Mouse (Mus musculus) forebrain, embryonic 14.5 days (tissue): ENCODE measurements around the gene Nav1. TPM values are rescaled to one million over a fixed set of nuclear protein-coding genes. Genes with fewer than 3 reads are reported as not detected.
A peak's percentile ranks its signal among the peaks of the same experiment; 100 is the strongest.

Experiments
- ATAC-seq: fragments of 200-750 bp; cut with Nextera tagmentation; 2 replicates; pipeline ENCODE4 v1.8.0; 2017; ENCODE audit warnings: mild to moderate bottlenecking, moderate library complexity
- DNase-seq: peaks from one replicate; pipeline ENCODE4 v3.0.0-alpha.2; 2015; ENCODE audit warnings: low spot score
- H3K27ac ChIP-seq: fragments of 300-500 bp; sonication (generic); 2 replicates; pipeline ENCODE4 v1.5.1; 2014; ENCODE audit warnings: low read depth, mild to moderate bottlenecking, control low read depth, low read length, moderate library complexity
- H3K27me3 ChIP-seq: fragments of 300-500 bp; sonication (generic); replicated peaks from 2 replicates; pipeline ENCODE4 v1.6.1; 2014; ENCODE audit warnings: low read length, control low read depth, mixed read lengths; ENCODE audit not compliant: control insufficient read depth, insufficient read depth
- H3K36me3 ChIP-seq: fragments of 300-500 bp; sonication (generic); 2 replicates; pipeline ENCODE4 v1.6.1; 2014; ENCODE audit warnings: low read length, control low read depth; ENCODE audit not compliant: control insufficient read depth, insufficient read depth
- H3K4me1 ChIP-seq: fragments of 300-500 bp; sonication (generic); 2 replicates; pipeline ENCODE4 v1.6.1; 2014; ENCODE audit warnings: antibody characterized with exemption, low read length, control low read depth; ENCODE audit not compliant: control insufficient read depth, insufficient read depth
- H3K4me2 ChIP-seq: fragments of 300-500 bp; sonication (generic); 2 replicates; pipeline ENCODE4 v1.6.1; 2014; ENCODE audit warnings: mild to moderate bottlenecking, control low read depth, low read length
- H3K4me3 ChIP-seq: fragments of 300-500 bp; sonication (generic); 2 replicates; pipeline ENCODE4 v1.5.1; 2014; ENCODE audit warnings: low read depth, low read length, control low read depth
- H3K9ac ChIP-seq: fragments of 300-500 bp; sonication (generic); 2 replicates; pipeline ENCODE4 v1.6.1; 2014; ENCODE audit warnings: mild to moderate bottlenecking, low read length, control low read depth, moderate library complexity
- H3K9me3 ChIP-seq: fragments of 300-500 bp; sonication (generic); replicated peaks from 2 replicates; pipeline ENCODE4 v1.6.1; 2016; ENCODE audit warnings: low read length, control low read depth, mixed read lengths; ENCODE audit not compliant: control insufficient read depth
- WGBS: fragments of 180-500 bp; shearing (Covaris S2); extraction: QIAGEN DNeasy Blood & Tissue Kit; methylation state at CpG from one replicate; pipeline ENCODE4 v1.1.7; 2014; 5-methylcytosine and 5-hydroxymethylcytosine counted together
- polyA plus RNA-seq: library from polyadenylated mRNA; unstranded; fragments of >200 nt; fragmentation: Nextera tagmentation; extraction: Ambion mirVana; gene quantifications from 2 replicates; pipeline ENCODE4 v1.2.1, GENCODE M21; 2014

Nav1 gene
- polyA plus RNA-seq, 1 experiment from 2014 or later: 26.1 TPM

- Histone ChIP-seq H3K27ac (no peak overlapping the region), H3K9ac (no peak overlapping the region), H3K4me3 (no peak overlapping the region), H3K4me2 (no peak overlapping the region), H3K36me3 (no peaks in the 10 kb centered on the region), H3K4me1 (peaks cover 14% of the 10 kb centered on the region), H3K27me3 (no peaks in the 10 kb centered on the region), H3K9me3 (no peaks in the 10 kb centered on the region)
- ATAC-seq (no peak), DNase-seq (no peak)
- WGBS: 88% methylated on average over 9 of the region's 9 CpGs
These were observed 65.0 kb downstream of the Nav1 start for GRCm38 (mm10) chr1:135542080-135542479.

GRCm38 (mm10) chr1:135540270-135540669, 66.8 kb downstream of the Nav1 start:
- Histone ChIP-seq H3K9ac (no peak overlapping the region), H3K4me2 (no peak overlapping the region), H3K9me3 (no peaks in the 10 kb centered on the region), H3K4me3 (no peak overlapping the region), H3K27ac (no peak overlapping the region), H3K4me1 (peaks cover 4% of the 10 kb centered on the region), H3K27me3 (no peaks in the 10 kb centered on the region), H3K36me3 (0 out of 2 replicates have a peak, but pooled peaks cover 4% of the 10 kb centered on the region)
- WGBS: 26% methylated on average over 4 of the region's 4 CpGs
- ATAC-seq (peak; percentile 78), DNase-seq (peak; percentile 91)

GRCm38 (mm10) chr1:135538441-135539265, 68.4 kb downstream of the Nav1 start:
- H3K27me3 ChIP-seq: no peaks in the 10 kb centered on the region
- 80% methylated on average over 12 of the region's 12 CpGs for WGBS
- H3K9me3 ChIP-seq: no peaks in the 10 kb centered on the region
- H3K36me3 ChIP-seq: peaks cover 9% of the 10 kb centered on the region; the same call in 1 of the 2 replicates
- H3K4me1 ChIP-seq: no peaks in the 10 kb centered on the region
- no peak overlapping the region for H3K9ac ChIP-seq
- H3K4me2 ChIP-seq: no peak overlapping the region
- H3K27ac ChIP-seq: no peak overlapping the region
- no peak overlapping the region for H3K4me3 ChIP-seq
- no peak for ATAC-seq
- DNase-seq: no peak

- Histone ChIP-seq H3K4me2 (no peak overlapping the region), H3K9ac (no peak overlapping the region), H3K4me1 (no peaks in the 10 kb centered on the region), H3K4me3 (no peak overlapping the region), H3K36me3 (peaks cover 17% of the 10 kb centered on the region), H3K27me3 (no peaks in the 10 kb centered on the region), H3K27ac (no peak overlapping the region), H3K9me3 (no peaks in the 10 kb centered on the region)
- no peak for DNase-seq
- ATAC-seq: no peak
- 95% methylated on average over 7 of the region's 7 CpGs for WGBS
These were observed 70.3 kb downstream of the Nav1 start for GRCm38 (mm10) chr1:135536822-135537221.

GRCm38 (mm10) chr1:135536326-135536725, 70.8 kb downstream of the Nav1 start:
- peaks cover 20% of the 10 kb centered on the region for H3K36me3 ChIP-seq
- no peaks in the 10 kb centered on the region for H3K27me3 ChIP-seq
- no peak overlapping the region for H3K4me3 ChIP-seq
- no peak overlapping the region for H3K4me2 ChIP-seq
- H3K4me1 ChIP-seq: no peaks in the 10 kb centered on the region
- H3K9ac ChIP-seq: no peak overlapping the region
- H3K27ac ChIP-seq: no peak overlapping the region
- DNase-seq: no peak
- no peaks in the 10 kb centered on the region for H3K9me3 ChIP-seq
- ATAC-seq: no peak
- WGBS: 51% methylated on average over 2 of the region's 2 CpGs

GRCm38 (mm10) chr1:135535256-135535655, 71.8 kb downstream of the Nav1 start:
- no peak for DNase-seq
- Histone ChIP-seq H3K9ac (no peak overlapping the region), H3K36me3 (peaks cover 27% of the 10 kb centered on the region), H3K27ac (no peak overlapping the region), H3K4me2 (no peak overlapping the region), H3K4me1 (no peaks in the 10 kb centered on the region), H3K4me3 (no peak overlapping the region), H3K9me3 (no peaks in the 10 kb centered on the region), H3K27me3 (no peaks in the 10 kb centered on the region)
- WGBS: 63% methylated on average over 4 of the region's 4 CpGs
- no peak for ATAC-seq

GRCm38 (mm10) chr1:135534782-135535181, 72.3 kb downstream of the Nav1 start:
- Histone ChIP-seq H3K9ac (no peak overlapping the region), H3K4me2 (no peak overlapping the region), H3K27ac (no peak overlapping the region), H3K27me3 (no peaks in the 10 kb centered on the region), H3K4me3 (no peak overlapping the region), H3K9me3 (no peaks in the 10 kb centered on the region), H3K4me1 (no peaks in the 10 kb centered on the region), H3K36me3 (peaks cover 32% of the 10 kb centered on the region)
- 65% methylated on average over 4 of the region's 4 CpGs for WGBS
- DNase-seq (no peak), ATAC-seq (no peak)

GRCm38 (mm10) chr1:135534070-135534469, 73.0 kb downstream of the Nav1 start:
- no peak for DNase-seq
- Histone ChIP-seq H3K9me3 (no peaks in the 10 kb centered on the region), H3K27me3 (no peaks in the 10 kb centered on the region), H3K4me2 (no peak overlapping the region), H3K36me3 (peaks cover 37% of the 10 kb centered on the region), H3K4me3 (no peak overlapping the region), H3K9ac (no peak overlapping the region), H3K27ac (no peak overlapping the region), H3K4me1 (no peaks in the 10 kb centered on the region)
- WGBS: 88% methylated on average over 4 of the region's 4 CpGs
- ATAC-seq: no peak

GRCm38 (mm10) chr1:135532383-135532782, 74.7 kb downstream of the Nav1 start:
- no peaks in the 10 kb centered on the region for H3K4me1 ChIP-seq
- no peaks in the 10 kb centered on the region for H3K9me3 ChIP-seq
- H3K9ac ChIP-seq: no peak overlapping the region
- no peak overlapping the region for H3K4me2 ChIP-seq
- H3K27ac ChIP-seq: no peak overlapping the region
- peaks cover 46% of the 10 kb centered on the region for H3K36me3 ChIP-seq
- no peak for DNase-seq
- no peaks in the 10 kb centered on the region for H3K27me3 ChIP-seq
- no peak overlapping the region for H3K4me3 ChIP-seq
- ATAC-seq: 0 out of 2 replicates have a peak, but pooled peaks have one; percentile 4
- 93% methylated on average over 23 of the region's 23 CpGs for WGBS
